Mouse (Mus musculus): ENCODE results near the gene Cpd. TPM values are rescaled to one million over a fixed set of nuclear protein-coding genes. Genes with fewer than 3 reads are reported as not detected.

Cpd gene
- total RNA-seq, 2 experiments from 2014 or later = 56.8 to 56.9 TPM

DNA sequence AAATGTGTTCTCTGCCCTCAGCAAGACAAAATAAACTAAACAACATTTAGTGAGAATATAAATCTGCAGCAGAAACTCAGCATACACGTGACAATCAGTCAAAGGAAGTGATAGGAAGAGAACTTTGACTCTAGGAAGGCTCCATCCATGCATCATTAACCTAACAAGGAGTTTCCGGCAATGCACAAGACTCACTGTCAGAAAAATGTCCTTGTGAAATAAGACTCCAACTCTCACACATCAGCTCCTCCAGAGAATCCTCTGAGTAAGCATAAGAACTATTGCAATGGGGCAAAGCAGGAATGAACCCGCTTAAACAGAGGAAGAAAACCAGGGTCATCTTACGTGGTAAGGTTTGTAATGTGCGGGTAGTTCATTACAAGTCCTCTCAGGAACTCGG lies 49.6 kb downstream of the Cpd start:
- intact Hi-C loops (cut with DNase I) = loop anchor here (5.0 kb wide), 1 partner anchor 155 kb away; no protein-coding TSS in a partner anchor
- DNase-seq = no peak

DNA sequence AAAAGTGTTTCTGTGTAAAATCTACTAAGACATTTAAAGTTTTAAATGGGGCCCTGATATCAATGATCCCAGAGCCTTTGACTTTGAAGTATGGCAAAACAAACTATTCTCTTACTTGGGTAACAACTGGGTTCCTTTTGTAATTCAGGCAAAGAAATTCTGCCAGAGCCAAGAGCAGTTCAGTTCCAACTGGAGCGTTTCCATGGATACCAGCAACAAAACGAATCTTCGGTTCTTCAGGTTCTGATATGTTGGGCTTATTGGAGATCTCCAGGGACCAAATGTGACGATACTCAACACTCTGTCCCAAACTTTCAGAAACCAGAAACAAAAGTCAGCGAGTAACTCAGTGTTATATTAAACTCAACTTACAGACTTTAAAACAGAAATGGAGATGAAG lies 51.5 kb downstream of the Cpd start:
- intact Hi-C loops (cut with DNase I) = loop anchor here (5.0 kb wide), 1 partner anchor 157 kb away; no protein-coding TSS in a partner anchor
- DNase-seq = no peak

DNA sequence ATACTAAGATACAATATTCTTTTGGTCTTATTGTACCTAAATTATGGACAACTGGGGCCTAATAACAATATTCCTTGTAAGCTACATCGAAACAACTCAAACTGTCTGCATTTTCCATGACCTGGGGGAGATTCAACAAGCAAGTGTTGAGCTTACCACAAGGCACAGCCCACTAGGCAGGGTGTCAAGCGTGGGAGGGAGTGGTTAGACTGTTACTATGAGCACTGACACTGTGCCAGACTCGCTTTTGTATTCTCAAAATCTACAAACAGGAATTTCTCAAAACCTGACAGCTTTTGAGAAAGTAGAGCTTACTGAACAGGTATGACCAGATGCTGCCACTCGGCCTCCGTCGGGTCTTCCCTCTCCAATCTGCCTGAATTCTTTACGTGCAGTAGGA lies 55.5 kb downstream of the Cpd start:
- intact Hi-C loops (cut with DNase I) = no loop called here
- DNase-seq = no peak

DNA sequence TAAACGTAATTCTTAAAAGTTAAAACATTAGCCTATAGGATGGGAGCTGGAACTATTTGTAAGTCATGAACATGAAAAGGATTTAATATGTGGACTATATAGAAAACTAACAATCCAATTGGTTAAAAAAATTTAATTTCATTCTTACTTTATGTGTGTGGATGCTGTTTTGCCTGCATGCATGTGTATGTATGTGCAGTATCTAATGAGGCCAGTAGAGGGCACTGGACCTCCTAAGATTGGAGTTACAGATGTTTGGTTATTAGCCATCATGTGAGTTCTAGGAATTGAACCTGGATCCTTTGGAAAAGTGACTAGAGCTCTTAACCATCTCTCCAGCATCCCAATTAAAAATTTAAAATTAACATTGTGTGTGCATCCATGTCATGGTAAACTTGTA lies 57.6 kb downstream of the Cpd start:
- peak; percentile 37 for DNase-seq
- intact Hi-C loops (cut with DNase I) = no loop called here

DNA sequence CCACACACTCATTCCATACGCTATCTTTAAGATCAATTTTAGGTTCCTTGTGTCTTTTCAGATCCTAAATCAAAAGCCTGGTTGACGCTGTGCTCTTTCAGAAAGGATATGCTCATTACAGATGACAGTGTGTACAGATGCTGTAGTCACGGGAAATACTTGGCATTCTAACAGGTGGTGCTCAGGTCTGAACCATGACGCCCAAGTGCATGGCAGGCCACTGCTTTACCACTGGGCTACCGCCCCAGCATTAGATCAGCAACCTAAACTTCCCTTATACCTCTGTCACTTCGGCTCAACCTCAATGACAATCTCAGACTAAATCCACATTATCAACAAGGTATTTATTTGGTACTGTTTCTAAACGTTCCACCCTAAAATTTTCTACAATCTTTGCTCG lies 71.3 kb downstream of the Cpd start:
- no peak for DNase-seq
- intact Hi-C loops (cut with DNase I) = no loop called here

DNA sequence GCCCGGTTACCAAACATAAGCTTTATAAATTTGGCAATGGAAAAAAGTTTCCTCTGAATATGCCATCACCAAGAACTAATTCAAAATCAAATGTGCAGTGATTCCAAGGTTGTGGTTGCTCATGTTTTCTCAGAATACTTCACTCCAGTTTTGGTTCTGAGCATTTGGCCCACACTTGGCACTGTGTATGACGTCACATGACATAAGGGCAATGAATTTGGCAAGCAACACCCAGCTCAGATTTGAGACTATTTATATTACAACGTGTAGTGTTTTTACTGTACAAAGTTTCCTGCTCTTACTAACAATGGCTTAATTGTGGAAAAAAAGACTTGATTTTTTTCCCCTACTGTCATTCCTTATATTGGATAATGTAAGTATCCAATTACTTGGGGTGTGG lies 73.0 kb downstream of the Cpd start:
- intact Hi-C loops (cut with DNase I) = no loop called here
- DNase-seq = no peak

DNA sequence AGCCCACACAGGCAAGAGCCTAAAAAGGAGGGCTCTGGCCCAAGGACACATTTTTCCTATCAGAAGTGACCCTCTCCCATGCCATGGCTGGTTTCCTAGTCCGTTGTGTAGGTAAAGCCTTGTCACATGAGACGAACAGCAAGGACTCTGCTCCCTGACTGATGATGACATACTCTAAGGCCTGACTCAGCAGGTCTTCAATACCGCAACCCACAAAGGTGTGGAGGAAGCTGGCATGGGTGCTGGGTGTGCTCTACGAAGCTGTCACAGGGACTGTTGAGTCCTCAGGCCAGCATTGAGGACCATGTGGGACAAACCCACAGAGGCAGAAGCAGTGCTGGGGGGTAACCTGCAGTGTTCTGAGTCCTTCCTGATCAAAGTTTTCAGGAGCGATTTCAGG lies 76.3 kb downstream of the Cpd start:
- DNase-seq = no peak
- intact Hi-C loops (cut with DNase I) = no loop called here

DNA sequence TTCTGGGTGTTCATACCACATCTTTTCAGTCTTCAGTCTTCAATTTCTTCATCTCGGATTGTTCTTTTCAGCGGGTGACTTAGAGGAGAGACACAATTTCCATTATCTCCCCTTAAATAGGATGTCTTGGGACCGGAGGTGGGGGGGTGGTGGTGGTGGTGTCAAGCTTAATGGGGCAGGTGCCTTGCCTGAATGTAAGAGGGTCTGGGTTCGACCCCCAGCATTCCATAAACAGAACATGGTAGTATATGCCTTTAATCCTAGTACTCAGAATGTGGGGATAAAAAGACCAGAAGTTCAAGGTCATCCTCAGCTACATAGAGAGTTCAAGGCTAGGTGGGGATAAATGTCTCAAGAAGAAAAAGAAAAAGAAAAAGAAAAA lies 83.1 kb downstream of the Cpd start:
- no peak for DNase-seq
- intact Hi-C loops (cut with DNase I) = loop anchor here (5.0 kb wide), 1 partner anchor 86 kb away; the partner anchor contains the start of gene Trarg1

DNA sequence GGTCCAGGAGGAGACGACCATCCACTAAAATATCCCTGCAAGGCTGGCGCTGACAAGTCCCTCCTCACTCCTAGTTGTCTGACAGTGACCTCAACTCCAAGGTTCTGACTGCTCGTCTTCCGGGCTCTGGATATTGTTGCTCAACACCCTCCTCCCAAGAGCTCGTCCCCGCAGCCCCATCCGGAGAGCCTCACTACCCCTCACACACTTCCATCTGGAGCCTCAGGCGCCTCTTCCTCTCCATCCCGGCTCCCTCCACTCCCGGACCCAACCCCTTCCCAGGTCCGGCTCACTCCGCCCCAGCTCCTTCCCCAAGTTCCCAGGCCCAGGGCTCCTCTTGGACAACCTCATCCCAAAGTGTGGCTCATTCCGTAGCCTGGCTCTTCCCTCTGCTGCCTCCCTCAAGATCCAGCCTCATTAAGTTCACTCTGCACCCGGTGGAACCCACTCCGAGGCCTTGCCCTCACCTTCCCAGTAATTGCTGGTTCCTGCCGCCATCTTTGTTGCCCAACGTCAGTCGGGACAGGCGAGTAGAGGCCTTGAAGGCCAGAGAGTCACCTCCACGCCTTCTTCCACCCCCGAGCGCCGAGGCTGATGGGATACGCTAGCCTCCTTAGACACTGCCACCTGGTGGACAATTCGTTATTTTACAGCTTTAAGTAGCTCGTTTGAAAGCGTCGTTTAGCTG lies 83.6 kb downstream of the Cpd start, which contains the start of gene Gosr1:
Gosr1 (minus strand) TSS at position 527 of the 688 bp plus-strand sequence.
- intact Hi-C loops (cut with DNase I) = loop anchor here (5.0 kb wide), 1 partner anchor 86 kb away; the partner anchor contains the start of gene Trarg1
- DNase-seq = peak; percentile 94

DNA sequence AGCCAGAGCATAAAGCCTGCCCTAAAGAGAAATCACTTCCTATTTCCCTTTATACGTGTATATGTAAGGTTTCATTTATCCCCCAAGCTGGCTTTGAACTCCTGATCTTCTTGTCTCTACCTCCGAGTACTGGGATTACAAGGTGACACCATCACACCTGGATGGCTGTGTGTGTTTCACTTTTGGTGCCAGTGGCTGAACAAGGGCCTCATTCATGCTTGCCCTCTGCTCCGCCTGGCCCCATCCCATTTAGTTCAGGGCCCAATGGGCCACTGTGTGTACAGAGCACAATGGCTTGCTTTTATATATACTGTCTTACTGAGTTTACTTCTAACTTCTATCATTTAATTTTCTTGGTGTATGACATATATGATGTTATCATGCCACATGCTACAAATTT lies 94.5 kb downstream of the Cpd start:
- DNase-seq = no peak
- intact Hi-C loops (cut with DNase I) = no loop called here

DNA sequence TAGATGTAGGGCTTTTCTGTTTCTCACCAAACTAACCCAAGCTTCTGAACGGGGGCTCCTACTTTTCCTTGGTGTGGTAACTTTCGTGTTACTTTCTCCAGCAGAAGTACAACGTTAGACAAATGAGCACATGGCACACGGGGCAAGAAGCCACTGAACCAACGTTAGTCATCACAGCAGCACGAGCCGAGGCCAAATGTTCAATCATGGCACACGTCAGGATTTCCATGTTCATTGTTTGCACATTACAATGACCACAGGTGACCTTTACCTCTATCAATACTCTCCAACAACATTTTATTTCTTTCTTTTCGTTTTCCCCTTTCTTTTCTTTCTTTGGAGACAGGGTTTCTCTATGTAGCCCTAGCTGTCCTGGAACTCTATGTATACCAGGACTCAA lies 98.0 kb downstream of the Cpd start:
- intact Hi-C loops (cut with DNase I) = no loop called here
- no peak for DNase-seq

DNA sequence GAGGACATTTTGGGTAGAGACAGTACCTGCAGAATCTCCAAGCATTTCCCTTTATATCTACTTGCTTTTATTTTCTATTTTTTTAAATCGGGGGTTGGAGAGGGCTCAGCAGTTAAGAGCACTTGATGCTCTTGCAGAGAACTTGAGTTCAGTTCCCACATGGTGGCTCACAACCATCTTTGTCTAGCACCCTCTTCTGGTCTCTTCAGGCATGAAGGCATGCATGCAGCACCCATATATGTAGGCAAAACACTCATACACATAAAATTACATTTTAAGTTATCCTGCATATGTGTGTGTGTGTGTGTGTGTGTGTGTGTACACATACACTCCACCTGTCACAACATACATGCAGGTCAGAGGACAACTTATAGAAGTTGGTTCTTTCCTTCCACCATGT lies 100.9 kb downstream of the Cpd start:
- no peak for DNase-seq
- intact Hi-C loops (cut with DNase I) = no loop called here

DNA sequence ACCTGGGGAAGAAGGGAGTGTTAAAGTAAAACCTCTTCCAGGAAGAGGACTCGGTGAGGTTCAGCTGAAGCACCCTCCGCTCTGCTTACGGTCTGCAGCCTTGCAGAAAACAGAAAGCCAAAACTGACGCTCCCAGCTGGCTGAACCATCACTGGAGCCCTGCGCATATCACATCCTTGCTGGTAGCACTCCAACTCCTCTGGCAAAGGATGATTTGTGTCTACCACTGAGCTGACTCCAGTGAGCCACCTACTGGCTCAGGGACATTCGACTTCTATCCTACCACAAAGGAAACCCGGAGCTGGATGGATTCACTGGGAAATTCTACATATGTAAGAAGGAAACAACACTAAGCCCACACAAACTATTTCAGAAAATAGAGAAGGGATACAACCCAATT lies 102.3 kb downstream of the Cpd start:
- intact Hi-C loops (cut with DNase I) = no loop called here
- DNase-seq = peak; percentile 41

DNA sequence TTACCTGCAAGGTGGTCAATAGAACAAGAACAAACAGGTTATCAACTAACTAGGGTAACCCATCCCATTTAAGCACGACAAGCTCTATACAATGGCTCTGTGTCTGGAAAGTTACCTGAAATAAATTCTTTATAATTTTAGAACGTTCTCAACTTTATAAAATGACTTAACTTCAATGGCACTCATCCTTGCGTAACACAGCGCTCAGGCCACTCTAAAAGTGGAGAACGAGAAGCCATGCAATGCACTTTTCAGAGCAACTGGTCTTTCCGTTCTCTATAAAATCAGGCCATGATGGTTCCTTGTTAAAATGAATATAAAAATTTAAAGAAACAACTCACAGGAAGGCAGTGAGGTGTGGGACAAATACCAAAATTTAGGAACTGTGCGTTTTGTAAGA lies 104.3 kb downstream of the Cpd start:
- DNase-seq = no peak
- intact Hi-C loops (cut with DNase I) = no loop called here

DNA sequence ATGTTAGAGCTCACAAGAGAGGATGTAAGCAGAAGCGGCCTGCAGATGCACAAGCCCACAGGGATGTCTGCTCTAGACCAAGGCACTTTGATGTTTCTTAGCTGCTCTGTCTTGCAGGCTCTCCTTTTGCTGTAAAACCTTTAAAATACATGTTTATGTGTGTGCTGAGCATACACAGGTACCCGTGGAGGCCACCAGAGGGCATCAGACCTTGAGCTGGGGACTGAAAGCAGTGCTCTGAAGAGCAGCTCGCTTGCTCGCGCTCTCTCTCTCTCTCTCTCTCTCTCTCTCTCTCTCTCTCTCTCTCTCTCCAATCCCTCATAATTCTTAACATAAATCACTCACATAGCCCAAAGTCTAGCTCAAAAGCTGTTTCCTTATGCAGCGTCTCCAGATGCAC lies 107.7 kb downstream of the Cpd start:
- intact Hi-C loops (cut with DNase I) = loop anchor here (5.0 kb wide), 1 partner anchor 62 kb away; the partner anchor contains the start of gene Trarg1
- DNase-seq = peak; percentile 37

DNA sequence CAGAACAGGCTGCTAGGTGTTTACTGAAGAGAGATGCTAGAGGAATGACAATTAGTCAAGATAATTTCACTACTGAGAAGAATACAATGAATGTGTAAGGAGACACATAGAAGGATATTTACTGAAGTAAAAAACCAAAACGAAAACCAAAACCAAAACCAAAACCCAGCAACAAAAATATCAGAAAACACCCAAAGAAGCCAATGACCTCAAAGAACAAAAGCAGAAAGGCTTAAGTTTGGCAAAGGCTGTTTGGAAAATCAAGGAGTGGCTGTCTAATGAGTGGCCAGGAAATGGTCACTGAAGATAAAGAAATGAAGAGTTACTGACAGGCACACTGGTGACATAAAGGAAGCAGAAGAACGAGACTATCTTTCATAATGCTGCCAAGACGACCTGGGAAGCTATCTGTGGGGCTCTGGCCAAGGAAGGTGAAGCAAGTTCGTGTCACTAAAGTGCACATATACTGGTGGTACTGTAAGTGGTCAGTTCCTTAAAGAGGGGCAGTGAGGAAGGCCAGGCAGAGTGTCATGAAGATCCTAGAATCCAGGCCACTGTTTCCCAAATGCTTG lies 111.0 kb downstream of the Cpd start:
- intact Hi-C loops (cut with DNase I) = loop anchor here (5.0 kb wide), 1 partner anchor 59 kb away; the partner anchor contains the start of gene Trarg1
- DNase-seq = no peak

DNA sequence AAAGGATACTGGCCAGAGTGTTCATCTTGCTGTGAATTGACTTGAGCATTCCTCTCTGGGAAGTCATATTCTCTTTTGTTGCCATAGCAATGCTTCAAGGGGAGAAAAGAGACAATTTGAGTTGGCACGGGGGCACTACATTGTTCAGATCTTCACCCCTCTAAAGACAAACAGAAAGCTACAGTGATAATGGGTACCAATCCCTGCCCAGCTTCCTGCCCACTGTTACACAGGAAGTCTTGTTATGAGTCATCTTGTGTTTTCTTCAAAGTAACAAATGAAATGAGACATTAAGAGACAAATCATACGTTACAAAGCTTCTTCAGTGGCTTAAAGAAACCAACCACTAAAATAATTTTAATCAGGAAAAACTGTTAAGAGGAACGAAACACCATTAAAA lies 112.3 kb downstream of the Cpd start:
- intact Hi-C loops (cut with DNase I) = no loop called here
- DNase-seq = no peak

DNA sequence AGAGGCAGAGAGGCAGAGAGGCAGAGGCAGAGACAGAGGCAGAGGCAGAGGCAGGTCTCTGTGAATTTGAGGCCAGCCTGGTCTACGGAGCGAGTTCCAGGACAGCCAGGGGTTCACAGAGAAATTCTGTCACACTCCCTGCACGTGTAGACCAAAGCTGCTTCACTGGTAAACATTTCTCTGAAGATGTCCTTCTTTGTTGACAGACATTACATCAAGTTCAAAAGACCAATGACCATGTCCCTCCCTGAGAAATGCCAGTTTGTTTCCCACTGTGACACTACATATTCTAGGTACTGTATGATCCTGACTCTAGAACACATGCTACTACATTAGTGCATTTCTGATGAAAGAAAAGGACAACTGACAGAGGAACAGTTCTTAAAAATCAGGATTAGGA lies 116.2 kb downstream of the Cpd start:
- intact Hi-C loops (cut with DNase I) = no loop called here
- DNase-seq = no peak
